Mouse (Mus musculus) embryo, embryonic 10.5 days (tissue): ENCODE results near the gene Nphp1.

ENCODE experiments used
- DNase-seq: peaks from one replicate; pipeline ENCODE4 v3.0.0-alpha.2; 2015; ENCODE audit warnings: low spot score

Nphp1 gene

GRCm38 (mm10) chr2:127788440-127789116, at the start of gene Nphp1:
TSS of gene Nphp1 (minus strand) at chr2:127788897.
- DNase-seq = peak; percentile 93

- DNase-seq = peak; percentile 75
Measured at GRCm38 (mm10) chr2:127832833-127833190, 44.1 kb upstream of the Nphp1 start.

- no peak for DNase-seq
Measured at GRCm38 (mm10) chr2:127832103-127832832, 43.6 kb upstream of the Nphp1 start.

- peak; percentile 97 for DNase-seq
Measured at GRCm38 (mm10) chr2:127831401-127832102, 42.9 kb upstream of the Nphp1 start, which contains the start of gene Bub1. TSS of gene Bub1 (minus strand) at chr2:127831865.

- DNase-seq = peak; percentile 95
Measured at GRCm38 (mm10) chr2:127791919-127792603, 3.4 kb upstream of the Nphp1 start, which contains the start of gene Mtln. TSS of gene Mtln (minus strand) at chr2:127792488.

- DNase-seq = no peak
Measured at GRCm38 (mm10) chr2:127789651-127790270, 1.1 kb upstream of the Nphp1 start.

GRCm38 (mm10) chr2:127789138-127789537, 441 bp upstream of the Nphp1 start:
- peak; percentile 40 for DNase-seq

GRCm38 (mm10) chr2:127787226-127787625, 1.5 kb downstream of the Nphp1 start:
- DNase-seq = no peak

- no peak for DNase-seq
Measured at GRCm38 (mm10) chr2:127778451-127778850, 10.2 kb downstream of the Nphp1 start.

- DNase-seq = no peak
Measured at GRCm38 (mm10) chr2:127775013-127775412, 13.7 kb downstream of the Nphp1 start.

GRCm38 (mm10) chr2:127774578-127774941, 14.1 kb downstream of the Nphp1 start:
- DNase-seq = peak; percentile 9

GRCm38 (mm10) chr2:127773938-127774577, 14.6 kb downstream of the Nphp1 start:
- peak; percentile 14 for DNase-seq

GRCm38 (mm10) chr2:127761587-127761986, 27.1 kb downstream of the Nphp1 start:
- DNase-seq = no peak

- no peak for DNase-seq
Measured at GRCm38 (mm10) chr2:127760429-127761000, 28.2 kb downstream of the Nphp1 start.

- DNase-seq = no peak
Measured at GRCm38 (mm10) chr2:127760014-127760413, 28.7 kb downstream of the Nphp1 start.

- no peak for DNase-seq
Measured at GRCm38 (mm10) chr2:127759157-127759880, 29.4 kb downstream of the Nphp1 start.

GRCm38 (mm10) chr2:127757171-127757570, 31.5 kb downstream of the Nphp1 start:
- DNase-seq = peak; percentile 11

GRCm38 (mm10) chr2:127754113-127754512, 34.6 kb downstream of the Nphp1 start:
- no peak for DNase-seq

GRCm38 (mm10) chr2:127751849-127752610, 36.7 kb downstream of the Nphp1 start:
- no peak for DNase-seq
